ENCODE assay signal across 11 mouse cellular contexts in the genomic region with DNA sequence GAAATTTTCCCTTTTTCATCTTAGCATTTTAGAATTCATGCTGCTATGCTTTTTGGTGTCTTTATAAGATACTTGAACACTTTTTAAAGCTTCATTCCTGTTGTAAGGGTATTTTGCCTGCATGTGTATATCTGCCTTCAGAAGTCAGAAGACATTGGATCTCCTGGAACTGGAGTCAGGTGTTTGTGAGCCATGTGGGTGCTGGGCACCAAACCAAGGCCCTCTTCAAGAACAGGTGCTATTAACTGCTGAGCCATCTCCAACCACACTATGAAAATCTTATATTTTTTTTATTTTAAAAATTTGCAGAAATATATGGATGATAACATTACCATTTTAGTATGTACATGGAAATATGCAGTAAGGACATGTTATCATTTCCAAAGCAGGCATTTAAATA. TPM values are rescaled to one million over a fixed set of nuclear protein-coding genes. Genes with fewer than 3 reads are reported as not detected.
DNase-seq lines count a peak whose midpoint lies in the region; ATAC-seq and TF ChIP-seq lines count a peak whose summit lies in the region.
"Had no signal": no experiment of that assay in that cellular context is flagged by ENCODE, and none has a peak within 500 bp of the region (broad histone marks: within the 10 kb centered on the region; RNA-seq: fewer than 3 reads in every experiment).

No protein-coding gene starts in this region.

- H3K27me3 ChIP-seq in heart, embryonic 10.5 days (ENCODE audit: insufficient read depth, poor library complexity, severe bottlenecking): no peaks in the 10 kb centered on the region
- H3K27me3 ChIP-seq in forebrain, embryonic 14.5 days (replicated peaks; ENCODE audit: control insufficient read depth, insufficient read depth, low read length): no peaks in the 10 kb centered on the region
- no peaks in the 10 kb centered on the region for H3K27me3 ChIP-seq in limb, embryonic 14.5 days (ENCODE audit: control insufficient read depth, insufficient read depth, low read length)

- no peak for TF ChIP-seq POLR2A in limb, embryonic 14.5 days (IDR thresholded peaks at IDR 0.05; ENCODE audit: borderline replicate concordance, extremely low read depth, insufficient read depth, insufficient read length)

- no peak for DNase-seq in heart, embryonic 10.5 days (ENCODE audit: low spot score)
- DNase-seq in heart, postnatal 36 days: no peak
- peak; percentile 31 for DNase-seq in brain, adult 2 months (ENCODE audit: low read depth, low spot score)
- no peak for DNase-seq in forebrain, embryonic 14.5 days (ENCODE audit: low spot score)
- DNase-seq in limb, embryonic 14.5 days (ENCODE audit: low spot score): no peak
- DNase-seq in left cerebral cortex, adult 11 months (ENCODE audit: low spot score): no peak
- DNase-seq in embryo, embryonic 10 days (ENCODE audit: low spot score): no peak
- DNase-seq: cerebellum, adult 11 months; kidney, postnatal 10 days had no signal

- no peaks in the 10 kb centered on the region; the same call in 1 of the 2 replicates for H3K4me1 ChIP-seq in heart, embryonic 10.5 days
- H3K4me1 ChIP-seq in forebrain, embryonic 14.5 days (ENCODE audit: control insufficient read depth, insufficient read depth, low read length): peaks cover 13% of the 10 kb centered on the region; the same call in 1 of the 2 replicates
- H3K4me1 ChIP-seq in limb, embryonic 14.5 days (ENCODE audit: control insufficient read depth, insufficient read depth, low read length): peaks cover 11% of the 10 kb centered on the region

- H3K9me3 ChIP-seq in heart, embryonic 10.5 days: no peaks in the 10 kb centered on the region
- H3K9me3 ChIP-seq in forebrain, embryonic 14.5 days (replicated peaks; ENCODE audit: control insufficient read depth, low read length): no peaks in the 10 kb centered on the region
- no peaks in the 10 kb centered on the region for H3K9me3 ChIP-seq in limb, embryonic 14.5 days (ENCODE audit: control insufficient read depth, low read length)

- no peak overlapping the region for H3K27ac ChIP-seq in heart, embryonic 10.5 days
- no peak overlapping the region for H3K27ac ChIP-seq in forebrain, embryonic 14.5 days (ENCODE audit: low read depth, low read length)
- no peak overlapping the region for H3K27ac ChIP-seq in limb, embryonic 14.5 days (replicated peaks; ENCODE audit: low read depth, low read length)

- no peak for ATAC-seq in forebrain, embryonic 14.5 days
- no peak for ATAC-seq in limb, embryonic 14.5 days (ENCODE audit: low FRiP score, low read depth)
- ATAC-seq in frontal cortex, adult (ENCODE audit: low TSS enrichment): no peak

- H3K9ac ChIP-seq in forebrain, embryonic 14.5 days (ENCODE audit: low read length): peak overlapping the region; percentile 40; the same call in 1 of the 2 replicates
- H3K9ac ChIP-seq in limb, embryonic 14.5 days (ENCODE audit: low read depth, low read length, severe bottlenecking): no peak overlapping the region

- intact Hi-C loops in heart, postnatal 36 days (cut with DNase I): no loop called here

- peaks cover 16% of the 10 kb centered on the region for H3K36me3 ChIP-seq in heart, embryonic 10.5 days
- H3K36me3 ChIP-seq in forebrain, embryonic 14.5 days (ENCODE audit: control insufficient read depth, insufficient read depth, low read length): peaks cover 11% of the 10 kb centered on the region; the same call in 1 of the 2 replicates
- peaks cover 16% of the 10 kb centered on the region for H3K36me3 ChIP-seq in limb, embryonic 14.5 days (ENCODE audit: control insufficient read depth, insufficient read depth, low read length)

- peak overlapping the region; percentile 95 for H3K4me3 ChIP-seq in heart, embryonic 10.5 days
- H3K4me3 ChIP-seq in forebrain, embryonic 14.5 days (ENCODE audit: low read depth, low read length): peak overlapping the region; percentile 60
- no peak overlapping the region for H3K4me3 ChIP-seq in limb, embryonic 14.5 days (replicated peaks; ENCODE audit: low read length)

- H3K4me2 ChIP-seq in forebrain, embryonic 14.5 days (ENCODE audit: low read length): peak overlapping the region; percentile 51
- peak overlapping the region; percentile 39 for H3K4me2 ChIP-seq in limb, embryonic 14.5 days (replicated peaks; ENCODE audit: low read depth, low read length, severe bottlenecking)

RNA-seq across cellular contexts. Expression of a gene that starts 2.3 kb away (rescaled TPM):
- polyA plus RNA-seq in heart, embryonic 10.5 days (2016; fragmentation: Nextera tagmentation; extraction: Ambion mirVana): 144 and 177 TPM in 2 replicates
- total RNA-seq in heart, postnatal 36 days (2021): 10 to 100 TPM; 18.1 to 26.4 TPM
- polyA plus RNA-seq in forebrain, embryonic 14.5 days (2014; fragmentation: Nextera tagmentation; extraction: Ambion mirVana): 299 and 325 TPM in 2 replicates
- polyA plus RNA-seq in limb, embryonic 14.5 days (2012; rRNA removed): 230 and 264 TPM in 2 replicates
- polyA plus RNA-seq in limb, embryonic 14.5 days (2014; fragmentation: Nextera tagmentation; extraction: Ambion mirVana): 173 and 211 TPM in 2 replicates

RNA-seq across cellular contexts. Expression of a gene that starts 9.4 kb away (rescaled TPM):
- polyA plus RNA-seq in heart, embryonic 10.5 days (2016; fragmentation: Nextera tagmentation; extraction: Ambion mirVana): 55.4 and 57.8 TPM in 2 replicates
- 10 to 100 TPM; 74.9 to 92.7 TPM for total RNA-seq in heart, postnatal 36 days (2021)
- polyA plus RNA-seq in forebrain, embryonic 14.5 days (2014; fragmentation: Nextera tagmentation; extraction: Ambion mirVana): 81.3 and 90.2 TPM in 2 replicates
- polyA plus RNA-seq in limb, embryonic 14.5 days (2012; rRNA removed): 67.3 and 67.5 TPM in 2 replicates
- polyA plus RNA-seq in limb, embryonic 14.5 days (2014; fragmentation: Nextera tagmentation; extraction: Ambion mirVana): 93.3 and 98.2 TPM in 2 replicates

RNA-seq across cellular contexts. Expression of a gene that starts 20.2 kb away (rescaled TPM):
- polyA plus RNA-seq in heart, embryonic 10.5 days (2016; fragmentation: Nextera tagmentation; extraction: Ambion mirVana): 1.1 TPM in 1 of 2 replicates, not detected in the other
- total RNA-seq in heart, postnatal 36 days (2021): not detected
- 1.9 TPM in 1 of 2 replicates, not detected in the other for polyA plus RNA-seq in forebrain, embryonic 14.5 days (2014; fragmentation: Nextera tagmentation; extraction: Ambion mirVana)
- 1.5 and 2.4 TPM in 2 replicates for polyA plus RNA-seq in limb, embryonic 14.5 days (2012; rRNA removed)
- polyA plus RNA-seq in limb, embryonic 14.5 days (2014; fragmentation: Nextera tagmentation; extraction: Ambion mirVana): 0.77 and 1.2 TPM in 2 replicates
- polyA plus RNA-seq: liver, embryonic 11.5 days had no signal

RNA-seq across cellular contexts. Expression of a gene that starts 31.9 kb away (rescaled TPM):
- polyA plus RNA-seq in heart, embryonic 10.5 days (2016; fragmentation: Nextera tagmentation; extraction: Ambion mirVana): 16.6 and 18.0 TPM in 2 replicates
- 10 to 100 TPM in 1 of 2 experiments, 1 to 10 TPM in 1; 9.6 to 10.9 TPM for total RNA-seq in heart, postnatal 36 days (2021)
- 33.6 and 35.2 TPM in 2 replicates for polyA plus RNA-seq in forebrain, embryonic 14.5 days (2014; fragmentation: Nextera tagmentation; extraction: Ambion mirVana)
- 16.0 and 19.1 TPM in 2 replicates for polyA plus RNA-seq in limb, embryonic 14.5 days (2012; rRNA removed)
- 20.6 and 22.2 TPM in 2 replicates for polyA plus RNA-seq in limb, embryonic 14.5 days (2014; fragmentation: Nextera tagmentation; extraction: Ambion mirVana)

RNA-seq across cellular contexts. Expression of a gene that starts 35.2 kb away (rescaled TPM):
- 410 and 487 TPM in 2 replicates for polyA plus RNA-seq in heart, embryonic 10.5 days (2016; fragmentation: Nextera tagmentation; extraction: Ambion mirVana)
- total RNA-seq in heart, postnatal 36 days (2021): 10 to 100 TPM; 34.1 to 42.1 TPM
- polyA plus RNA-seq in forebrain, embryonic 14.5 days (2014; fragmentation: Nextera tagmentation; extraction: Ambion mirVana): 554 and 764 TPM in 2 replicates
- 155 and 632 TPM in 2 replicates for polyA plus RNA-seq in limb, embryonic 14.5 days (2012; rRNA removed)
- 646 and 684 TPM in 2 replicates for polyA plus RNA-seq in limb, embryonic 14.5 days (2014; fragmentation: Nextera tagmentation; extraction: Ambion mirVana)
